ENCODE assay signal across 9 mouse cellular contexts in the genomic region with DNA sequence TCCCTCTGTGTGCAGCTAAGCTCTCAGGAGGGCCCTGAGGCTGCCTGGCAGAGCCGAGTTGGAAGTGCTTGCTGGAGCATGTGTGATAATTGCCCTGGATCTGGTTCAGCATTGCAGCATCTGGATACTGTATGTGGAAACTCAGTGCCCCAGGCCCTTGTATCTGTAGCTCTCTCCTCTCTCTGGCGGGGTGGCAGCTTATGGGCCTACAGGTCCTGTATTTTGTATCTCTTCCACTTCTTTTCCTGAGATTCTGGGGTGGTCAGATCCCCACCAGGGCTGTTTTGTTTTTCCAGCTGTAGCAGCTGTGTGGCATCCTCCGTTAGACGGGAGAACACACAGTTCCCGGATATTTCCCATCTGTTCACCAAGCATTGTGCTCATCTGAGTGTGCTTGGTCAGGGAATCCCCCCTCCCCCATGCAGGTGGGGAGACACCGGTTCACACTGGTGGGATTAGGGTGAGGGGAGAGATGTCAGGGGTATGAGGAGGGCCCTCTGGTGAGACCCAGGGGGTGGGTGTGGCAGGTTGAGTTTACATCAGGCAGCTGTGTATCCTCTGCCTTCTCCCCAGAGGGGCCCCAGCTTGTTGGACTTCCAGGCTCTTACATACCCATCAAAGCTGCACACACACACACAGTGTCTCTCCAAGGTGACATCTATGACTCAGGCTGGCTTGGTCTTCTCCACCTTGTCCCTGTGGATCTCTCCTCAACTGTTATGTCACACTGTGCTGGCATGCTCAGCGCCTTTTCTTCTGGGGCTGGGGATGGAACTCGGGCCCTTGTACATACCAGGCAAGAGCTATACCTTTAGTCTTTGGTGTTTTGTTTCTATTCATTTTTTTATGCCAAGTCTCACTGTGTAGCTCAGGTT. TPM values are rescaled to one million over a fixed set of nuclear protein-coding genes. Genes with fewer than 3 reads are reported as not detected.
DNase-seq lines count a peak whose midpoint lies in the region; ATAC-seq and TF ChIP-seq lines count a peak whose summit lies in the region.
"Had no signal": no experiment of that assay in that cellular context is flagged by ENCODE, and none has a peak within 500 bp of the region (broad histone marks: within the 10 kb centered on the region; RNA-seq: fewer than 3 reads in every experiment).

No protein-coding gene starts in this region.

- no peak overlapping the region for H3K9ac ChIP-seq in limb, embryonic 14.5 days (ENCODE audit: low read depth, low read length, severe bottlenecking)

- H3K4me2 ChIP-seq in limb, embryonic 14.5 days (replicated peaks; ENCODE audit: low read depth, low read length, severe bottlenecking): no peak overlapping the region

- peaks cover 17% of the 10 kb centered on the region for H3K4me1 ChIP-seq in limb, embryonic 14.5 days (ENCODE audit: control insufficient read depth, insufficient read depth, low read length)

- POLR2A ChIA-PET in Patski (lab: Charles Lee): interaction anchor here (0.6 kb wide), 1 partner anchor 680 kb away, joined by 3 read pairs; no protein-coding TSS in a partner anchor

- H3K27me3 ChIP-seq in Patski: no peaks in the 10 kb centered on the region
- H3K27me3 ChIP-seq in limb, embryonic 14.5 days (ENCODE audit: control insufficient read depth, insufficient read depth, low read length): no peaks in the 10 kb centered on the region

- TF ChIP-seq CTCF in Patski (IDR thresholded peaks at IDR 0.05): no peak

- in situ Hi-C loops in Patski (cut with MboI; ENCODE audit: low pct_unique_long_range_greater_than_20kb): no loop called here

- ATAC-seq in Patski: peak; percentile 65
- no peak for ATAC-seq in limb, embryonic 14.5 days (ENCODE audit: low FRiP score, low read depth)

- CTCF ChIA-PET in Patski (lab: Charles Lee): interaction anchor here (1.3 kb wide), 1 partner anchor 38 kb away, joined by 5 read pairs; no protein-coding TSS in a partner anchor

- peak; percentile 38 to 81 for DNase-seq in adrenal gland, adult (ENCODE audit: inconsistent age in 2 of 2, low spot score in 1 of 2)
- no peak for DNase-seq in adrenal gland, postnatal 4 days (ENCODE audit: low spot score in 2 of 2)
- no peak for DNase-seq in Patski (ENCODE audit: low read depth, low spot score)
- DNase-seq in heart, adult 18-20 months: peak; percentile 57 to 64
- peak; percentile 57 for DNase-seq in limb, embryonic 14.5 days (ENCODE audit: low spot score)
- DNase-seq in frontal cortex, postnatal 14 days (ENCODE audit: low spot score in 2 of 2): no peak
- DNase-seq in spleen, adult 12 weeks (ENCODE audit: low spot score): no peak
- no peak for DNase-seq in spleen, postnatal 4 days (ENCODE audit: low spot score in 2 of 2)
- DNase-seq: kidney, adult 9 months had no signal

- WGBS in limb, embryonic 14.5 days: 45% methylated on average over 8 of the region's 8 CpGs

- no peaks in the 10 kb centered on the region for H3K36me3 ChIP-seq in limb, embryonic 14.5 days (ENCODE audit: control insufficient read depth, insufficient read depth, low read length)

- 0 out of 2 replicates have a peak overlapping the region, but pooled peaks have one; percentile 8 for H3K27ac ChIP-seq in limb, embryonic 14.5 days (replicated peaks; ENCODE audit: low read depth, low read length)

- no peaks in the 10 kb centered on the region for H3K9me3 ChIP-seq in limb, embryonic 14.5 days (ENCODE audit: control insufficient read depth, low read length)

- TF ChIP-seq POLR2A in limb, embryonic 14.5 days (IDR thresholded peaks at IDR 0.05; ENCODE audit: borderline replicate concordance, extremely low read depth, insufficient read depth, insufficient read length): no peak

- no peak overlapping the region for H3K4me3 ChIP-seq in limb, embryonic 14.5 days (replicated peaks; ENCODE audit: low read length)

RNA-seq across cellular contexts. Expression of gene Arhgef3, which starts 30.7 kb away (rescaled TPM):
- total RNA-seq in adrenal gland, postnatal 4 days (2021): 10 to 100 TPM; 55.8 to 56.3 TPM
- polyA plus RNA-seq in Patski (2021): 3.4 TPM
- 10 to 100 TPM; 24.5 to 26.1 TPM for total RNA-seq in heart, adult 18-20 months (2021)
- 14.3 and 14.8 TPM in 2 replicates for polyA plus RNA-seq in limb, embryonic 14.5 days (2012; rRNA removed)
- 22.5 and 26.1 TPM in 2 replicates for polyA plus RNA-seq in limb, embryonic 14.5 days (2014; fragmentation: Nextera tagmentation; extraction: Ambion mirVana)

Comparison
In these comparisons a context has a peak if more than half of its experiments do, and no peak if none do; other contexts are left out.
1. DNase-seq: peak in adrenal gland, adult (2 of 2), heart, adult 18-20 months (2 of 2) and limb, embryonic 14.5 days (single experiment); none in adrenal gland, postnatal 4 days (0 of 2), Patski (single experiment), frontal cortex, postnatal 14 days (0 of 2), spleen, adult 12 weeks (single experiment) and spleen, postnatal 4 days (0 of 2).